ENCODE assay signal across 8 mouse cellular contexts in genomic region chr5:137784546-137784945, GRCm38 (mm10). TPM values are rescaled to one million over a fixed set of nuclear protein-coding genes. Genes with fewer than 3 reads are reported as not detected.
A peak's percentile ranks its signal among the peaks of the same experiment; 100 is the strongest.
DNase-seq lines count a peak whose midpoint lies in the region; ATAC-seq and TF ChIP-seq lines count a peak whose summit lies in the region.

No protein-coding gene starts in this region.

- H3K36me3 ChIP-seq in heart, postnatal 0 days (replicated peaks; ENCODE audit: control insufficient read depth, insufficient read depth, low read length) = peaks cover 42% of the 10 kb centered on the region
- peaks cover 14% of the 10 kb centered on the region for H3K36me3 ChIP-seq in forebrain, embryonic 16.5 days (ENCODE audit: control insufficient read depth, insufficient read depth)
- peaks cover 45% of the 10 kb centered on the region for H3K36me3 ChIP-seq in liver, postnatal 0 days (replicated peaks; ENCODE audit: insufficient read depth, low read length)

- no peak for TF ChIP-seq EP300 in heart, postnatal 0 days (IDR thresholded peaks at IDR 0.05; ENCODE audit: low read depth)
- TF ChIP-seq EP300 in liver, postnatal 0 days (IDR thresholded peaks at IDR 0.05; ENCODE audit: low read depth) = no peak

- DNase-seq in heart, postnatal 0 days (ENCODE audit: low spot score) = no peak
- no peak for DNase-seq in heart, postnatal 25 days (ENCODE audit: low spot score)
- peak; percentile 44 for DNase-seq in adrenal gland, postnatal 10 days
- DNase-seq in liver, postnatal 0 days = peak; percentile 20
- DNase-seq in urinary bladder, adult 2 months (ENCODE audit: low spot score) = no peak
- DNase-seq in layer of hippocampus, adult 11-12 months (ENCODE audit: low spot score) = no peak
- no peak for DNase-seq in gastrocnemius, postnatal 4 days (ENCODE audit: low spot score in 2 of 2)

- no peaks in the 10 kb centered on the region for H3K9me3 ChIP-seq in heart, postnatal 0 days (replicated peaks; ENCODE audit: control insufficient read depth, low read length)
- H3K9me3 ChIP-seq in forebrain, embryonic 16.5 days (ENCODE audit: control insufficient read depth, low read length) = no peaks in the 10 kb centered on the region
- H3K9me3 ChIP-seq in liver, postnatal 0 days (ENCODE audit: low read length) = no peaks in the 10 kb centered on the region

- no peak for ATAC-seq in heart, postnatal 0 days (ENCODE audit: insufficient read depth, low read depth)
- ATAC-seq in forebrain, embryonic 16.5 days = no peak
- no peak for ATAC-seq in liver, postnatal 0 days

- TF ChIP-seq CTCF in heart, postnatal 0 days (IDR thresholded peaks at IDR 0.05; ENCODE audit: low read depth) = no peak
- no peak for TF ChIP-seq CTCF in liver, postnatal 0 days (IDR thresholded peaks at IDR 0.05; ENCODE audit: low read depth)

- intact Hi-C loops in heart, postnatal 25 days (cut with DNase I) = no loop called here

- peak overlapping the region; percentile 98 for H3K4me2 ChIP-seq in heart, postnatal 0 days (ENCODE audit: low read depth, low read length)
- H3K4me2 ChIP-seq in forebrain, embryonic 16.5 days (ENCODE audit: low read length) = peak overlapping the region; percentile 89
- H3K4me2 ChIP-seq in liver, postnatal 0 days (ENCODE audit: low read depth, low read length) = peak overlapping the region; percentile 83

- peak overlapping the region; percentile 95 for H3K4me3 ChIP-seq in heart, postnatal 0 days (ENCODE audit: low read depth, low read length)
- H3K4me3 ChIP-seq in forebrain, embryonic 16.5 days (replicated peaks; ENCODE audit: low read length) = peak overlapping the region; percentile 81
- peak overlapping the region; percentile 73 for H3K4me3 ChIP-seq in liver, postnatal 0 days (ENCODE audit: low read depth, low read length)

- 69% methylated on average over 14 of the region's 14 CpGs for WGBS in heart, postnatal 0 days
- 89% methylated on average over 14 of the region's 14 CpGs for WGBS in forebrain, embryonic 16.5 days
- WGBS in liver, postnatal 0 days (ENCODE audit: insufficient replicate concordance) = 67% methylated on average over 14 of the region's 14 CpGs

- peaks cover 32% of the 10 kb centered on the region for H3K4me1 ChIP-seq in heart, postnatal 0 days (ENCODE audit: control insufficient read depth, insufficient read depth)
- H3K4me1 ChIP-seq in forebrain, embryonic 16.5 days (replicated peaks; ENCODE audit: control insufficient read depth, insufficient read depth, low read length) = peaks cover 47% of the 10 kb centered on the region
- peaks cover 31% of the 10 kb centered on the region for H3K4me1 ChIP-seq in liver, postnatal 0 days (ENCODE audit: insufficient read depth)

- no peaks in the 10 kb centered on the region for H3K27me3 ChIP-seq in heart, postnatal 0 days (ENCODE audit: control insufficient read depth, insufficient read depth, low read length)
- H3K27me3 ChIP-seq in forebrain, embryonic 16.5 days (replicated peaks; ENCODE audit: control insufficient read depth, insufficient read depth, low read length) = peaks cover 6% of the 10 kb centered on the region; the same call in 1 of the 2 replicates
- H3K27me3 ChIP-seq in liver, postnatal 0 days (ENCODE audit: insufficient read depth, low read length) = no peaks in the 10 kb centered on the region

- no peak overlapping the region for H3K27ac ChIP-seq in heart, postnatal 0 days (ENCODE audit: low read depth)
- H3K27ac ChIP-seq in forebrain, embryonic 16.5 days (ENCODE audit: low read length) = no peak overlapping the region
- H3K27ac ChIP-seq in liver, postnatal 0 days (ENCODE audit: low read depth) = peak overlapping the region; percentile 100; the same call in 1 of the 2 replicates

- H3K9ac ChIP-seq in heart, postnatal 0 days (replicated peaks; ENCODE audit: low read depth, low read length) = peak overlapping the region; percentile 93
- peak overlapping the region; percentile 91 for H3K9ac ChIP-seq in forebrain, embryonic 16.5 days (replicated peaks; ENCODE audit: low read depth, low read length)
- peak overlapping the region; percentile 83 for H3K9ac ChIP-seq in liver, postnatal 0 days (replicated peaks)

RNA-seq across cellular contexts. Expression of gene Mepce, which starts 2.9 kb away (rescaled TPM):
- total RNA-seq in heart, postnatal 0 days (2014; rRNA removed; ENCODE audit: low replicate concordance) = 18.0 and 19.6 TPM in 2 replicates
- polyA plus RNA-seq in heart, postnatal 0 days (2015; fragmentation: Nextera tagmentation; extraction: Ambion mirVana) = 5.0 and 5.4 TPM in 2 replicates
- total RNA-seq in heart, postnatal 25 days (2021) = 10 to 100 TPM; 20.6 to 29.3 TPM
- total RNA-seq in adrenal gland, postnatal 10 days (2021) = 10 to 100 TPM; 43.5 to 47.9 TPM
- polyA plus RNA-seq in forebrain, embryonic 16.5 days (2015; fragmentation: Nextera tagmentation; extraction: Ambion mirVana) = 10.2 and 11.9 TPM in 2 replicates
- polyA plus RNA-seq in liver, postnatal 0 days (2015; fragmentation: Nextera tagmentation; extraction: Ambion mirVana) = 4.7 and 5.0 TPM in 2 replicates
- polyA plus RNA-seq in urinary bladder, adult 2 months (2012; rRNA removed) = 33.9 and 39.3 TPM in 2 replicates
- 10 to 100 TPM; 25.0 to 34.2 TPM for total RNA-seq in gastrocnemius, postnatal 4 days (2021)

RNA-seq across cellular contexts. Expression of gene Zcwpw1, which starts 3.1 kb away (rescaled TPM):
- total RNA-seq in heart, postnatal 0 days (2014; rRNA removed; ENCODE audit: low replicate concordance) = 1.4 and 8.7 TPM in 2 replicates
- 2.2 and 3.6 TPM in 2 replicates for polyA plus RNA-seq in heart, postnatal 0 days (2015; fragmentation: Nextera tagmentation; extraction: Ambion mirVana)
- total RNA-seq in heart, postnatal 25 days (2021) = under 1 TPM; 0.57 to 0.89 TPM
- total RNA-seq in adrenal gland, postnatal 10 days (2021) = 1 to 10 TPM; 5.9 to 6.7 TPM
- polyA plus RNA-seq in forebrain, embryonic 16.5 days (2015; fragmentation: Nextera tagmentation; extraction: Ambion mirVana) = 11.1 and 11.2 TPM in 2 replicates
- polyA plus RNA-seq in liver, postnatal 0 days (2015; fragmentation: Nextera tagmentation; extraction: Ambion mirVana) = 1.5 and 1.9 TPM in 2 replicates
- 3.3 and 5.0 TPM in 2 replicates for polyA plus RNA-seq in urinary bladder, adult 2 months (2012; rRNA removed)
- 1 to 10 TPM; 4.3 to 5.6 TPM for total RNA-seq in gastrocnemius, postnatal 4 days (2021)

RNA-seq across cellular contexts. Expression of gene Ppp1r35, which starts 5.9 kb away (rescaled TPM):
- 24.0 and 24.5 TPM in 2 replicates for total RNA-seq in heart, postnatal 0 days (2014; rRNA removed; ENCODE audit: low replicate concordance)
- 10.4 and 15.4 TPM in 2 replicates for polyA plus RNA-seq in heart, postnatal 0 days (2015; fragmentation: Nextera tagmentation; extraction: Ambion mirVana)
- 10 to 100 TPM; 11.1 to 13.4 TPM for total RNA-seq in heart, postnatal 25 days (2021)
- 10 to 100 TPM; 21.6 to 23.1 TPM for total RNA-seq in adrenal gland, postnatal 10 days (2021)
- 28.7 and 34.4 TPM in 2 replicates for polyA plus RNA-seq in forebrain, embryonic 16.5 days (2015; fragmentation: Nextera tagmentation; extraction: Ambion mirVana)
- 13.4 and 18.1 TPM in 2 replicates for polyA plus RNA-seq in liver, postnatal 0 days (2015; fragmentation: Nextera tagmentation; extraction: Ambion mirVana)
- 20.1 and 26.6 TPM in 2 replicates for polyA plus RNA-seq in urinary bladder, adult 2 months (2012; rRNA removed)
- total RNA-seq in gastrocnemius, postnatal 4 days (2021) = 10 to 100 TPM; 14.5 to 15.8 TPM

RNA-seq across cellular contexts. Expression of gene Tsc22d4, which starts 39.0 kb away (rescaled TPM):
- 167 and 192 TPM in 2 replicates for total RNA-seq in heart, postnatal 0 days (2014; rRNA removed; ENCODE audit: low replicate concordance)
- 221 and 232 TPM in 2 replicates for polyA plus RNA-seq in heart, postnatal 0 days (2015; fragmentation: Nextera tagmentation; extraction: Ambion mirVana)
- total RNA-seq in heart, postnatal 25 days (2021) = 100 to 1,000 TPM; 282 to 288 TPM
- 100 to 1,000 TPM in 1 of 2 experiments, 10 to 100 TPM in 1; 88.3 to 101 TPM for total RNA-seq in adrenal gland, postnatal 10 days (2021)
- polyA plus RNA-seq in forebrain, embryonic 16.5 days (2015; fragmentation: Nextera tagmentation; extraction: Ambion mirVana) = 69.1 and 72.2 TPM in 2 replicates
- polyA plus RNA-seq in liver, postnatal 0 days (2015; fragmentation: Nextera tagmentation; extraction: Ambion mirVana) = 65.3 and 65.9 TPM in 2 replicates
- 68.8 and 109 TPM in 2 replicates for polyA plus RNA-seq in urinary bladder, adult 2 months (2012; rRNA removed)
- total RNA-seq in gastrocnemius, postnatal 4 days (2021) = 100 to 1,000 TPM; 162 to 187 TPM

RNA-seq across cellular contexts. Expression of gene Nyap1, which starts 43.1 kb away (rescaled TPM):
- 1.3 and 5.8 TPM in 2 replicates for total RNA-seq in heart, postnatal 0 days (2014; rRNA removed; ENCODE audit: low replicate concordance)
- 0.56 and 0.65 TPM in 2 replicates for polyA plus RNA-seq in heart, postnatal 0 days (2015; fragmentation: Nextera tagmentation; extraction: Ambion mirVana)
- total RNA-seq in heart, postnatal 25 days (2021) = under 1 TPM; 0.98 to 0.99 TPM
- 1 to 10 TPM; 4.9 to 6.5 TPM for total RNA-seq in adrenal gland, postnatal 10 days (2021)
- 52.3 and 59.8 TPM in 2 replicates for polyA plus RNA-seq in forebrain, embryonic 16.5 days (2015; fragmentation: Nextera tagmentation; extraction: Ambion mirVana)
- polyA plus RNA-seq in liver, postnatal 0 days (2015; fragmentation: Nextera tagmentation; extraction: Ambion mirVana) = 0.11 and 0.18 TPM in 2 replicates
- polyA plus RNA-seq in urinary bladder, adult 2 months (2012; rRNA removed) = 6.7 and 7.6 TPM in 2 replicates
- 1 to 10 TPM in 1 of 2 experiments, under 1 TPM in 1; 0.73 to 1.2 TPM for total RNA-seq in gastrocnemius, postnatal 4 days (2021)

Comparison
In these comparisons a context has a peak if more than half of its experiments do, and no peak if none do; other contexts are left out.
1. DNase-seq: peak in adrenal gland, postnatal 10 days (single experiment) and liver, postnatal 0 days (single experiment); none in heart, postnatal 0 days (single experiment), heart, postnatal 25 days (single experiment), urinary bladder, adult 2 months (single experiment), layer of hippocampus, adult 11-12 months (single experiment) and gastrocnemius, postnatal 4 days (0 of 2).
2. Peak in every context shown above with its lines, with median percentiles within 50 percentile points of each other: H3K4me2 ChIP-seq, H3K4me3 ChIP-seq and H3K9ac ChIP-seq.